Mouse (Mus musculus): Measurements from ENCODE around the gene Lamc2. TPM values are rescaled to one million over a fixed set of nuclear protein-coding genes. Genes with fewer than 3 reads are reported as not detected.
A peak's percentile ranks its signal among the peaks of the same experiment; 100 is the strongest.

Gene Lamc2
- polyA plus RNA-seq, 1 experiment from 2014 or later = 6.3 TPM

- H3K27ac ChIP-seq = no peak overlapping the region
- peaks cover 16% of the 10 kb centered on the region for H3K4me1 ChIP-seq
- H3K27me3 ChIP-seq = no peaks in the 10 kb centered on the region
- no peak overlapping the region for H3K4me3 ChIP-seq
- no peak for ATAC-seq (ENCODE audit: low FRiP score, low read depth)
- no peak overlapping the region for H3K4me2 ChIP-seq (replicated peaks)
- no peak overlapping the region for H3K9ac ChIP-seq
- H3K36me3 ChIP-seq = no peaks in the 10 kb centered on the region
- H3K9me3 ChIP-seq = no peaks in the 10 kb centered on the region
- 65% methylated on average over 8 of the region's 8 CpGs for WGBS
Measured at GRCm38 (mm10) chr1:153202195-153202594, 15.9 kb upstream of the Lamc2 start.

- no peaks in the 10 kb centered on the region for H3K36me3 ChIP-seq
- H3K27me3 ChIP-seq = no peaks in the 10 kb centered on the region
- no peak overlapping the region for H3K9ac ChIP-seq
- no peak overlapping the region for H3K4me2 ChIP-seq (replicated peaks)
- ATAC-seq (ENCODE audit: low FRiP score, low read depth) = no peak
- H3K4me3 ChIP-seq = no peak overlapping the region
- peaks cover 16% of the 10 kb centered on the region for H3K4me1 ChIP-seq
- H3K27ac ChIP-seq = peak overlapping the region; percentile 28; the same call in 1 of the 2 replicates
- no peaks in the 10 kb centered on the region for H3K9me3 ChIP-seq
- 54% methylated on average over 14 of the region's 14 CpGs for WGBS
Measured at GRCm38 (mm10) chr1:153201448-153201847, 15.2 kb upstream of the Lamc2 start.

- H3K4me1 ChIP-seq = peaks cover 17% of the 10 kb centered on the region
- no peaks in the 10 kb centered on the region for H3K27me3 ChIP-seq
- no peaks in the 10 kb centered on the region for H3K36me3 ChIP-seq
- WGBS = 87% methylated on average over 3 of the region's 3 CpGs
- no peak overlapping the region for H3K9ac ChIP-seq
- ATAC-seq (ENCODE audit: low FRiP score, low read depth) = no peak
- H3K4me3 ChIP-seq = no peak overlapping the region
- H3K4me2 ChIP-seq (replicated peaks) = no peak overlapping the region
- no peaks in the 10 kb centered on the region for H3K9me3 ChIP-seq
- H3K27ac ChIP-seq = no peak overlapping the region
Measured at GRCm38 (mm10) chr1:153197316-153197850, 11.1 kb upstream of the Lamc2 start.

DNA sequence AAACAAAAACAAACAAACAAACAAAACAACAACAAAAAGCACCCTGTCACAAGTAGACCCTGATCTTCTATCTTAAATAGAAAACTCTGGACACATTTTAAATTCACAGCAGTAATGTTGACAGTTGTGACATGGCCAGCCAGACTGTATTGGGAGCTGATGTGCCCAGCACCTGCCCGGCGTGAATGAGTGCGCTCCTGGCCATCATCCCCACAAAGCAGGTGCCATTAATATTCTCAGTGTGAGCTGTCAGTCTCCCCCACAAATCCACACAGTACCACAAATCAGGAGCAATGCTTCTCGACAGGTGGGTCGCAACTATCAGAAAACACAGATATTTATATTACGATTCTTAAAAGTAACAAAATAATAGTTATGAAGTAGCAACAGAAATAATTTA is 6.7 kb upstream of the Lamc2 start:
- peaks cover 2% of the 10 kb centered on the region for H3K27me3 ChIP-seq
- no peak overlapping the region for H3K27ac ChIP-seq
- H3K4me1 ChIP-seq = peaks cover 17% of the 10 kb centered on the region
- no peak for ATAC-seq (ENCODE audit: low FRiP score, low read depth)
- no peaks in the 10 kb centered on the region for H3K36me3 ChIP-seq
- H3K4me2 ChIP-seq (replicated peaks) = no peak overlapping the region
- no peak overlapping the region for H3K9ac ChIP-seq
- H3K4me3 ChIP-seq = no peak overlapping the region
- 87% methylated on average over 6 of the region's 6 CpGs for WGBS
- H3K9me3 ChIP-seq = no peaks in the 10 kb centered on the region

GRCm38 (mm10) chr1:153192379-153192778 is 6.1 kb upstream of the Lamc2 start:
- Histone ChIP-seq H3K4me1 (peaks cover 17% of the 10 kb centered on the region), H3K36me3 (no peaks in the 10 kb centered on the region), H3K9ac (no peak overlapping the region), H3K27me3 (peaks cover 5% of the 10 kb centered on the region), H3K27ac (peak overlapping the region; percentile 44; the same call in 1 of the 2 replicates), H3K9me3 (no peaks in the 10 kb centered on the region), H3K4me2 (replicated peaks) (peak overlapping the region; percentile 25; the same call in 1 of the 2 replicates), H3K4me3 (no peak overlapping the region)
- 72% methylated on average over 4 of the region's 4 CpGs for WGBS
- no peak for ATAC-seq (ENCODE audit: low FRiP score, low read depth)

GRCm38 (mm10) chr1:153191943-153192329 is 5.7 kb upstream of the Lamc2 start:
- 9% methylated on average over 5 of the region's 5 CpGs for WGBS
- no peaks in the 10 kb centered on the region for H3K9me3 ChIP-seq
- H3K4me1 ChIP-seq = peaks cover 17% of the 10 kb centered on the region
- no peak overlapping the region for H3K9ac ChIP-seq
- H3K27me3 ChIP-seq = peaks cover 9% of the 10 kb centered on the region
- ATAC-seq (ENCODE audit: low FRiP score, low read depth) = peak; percentile 77
- no peak overlapping the region for H3K4me3 ChIP-seq
- peak overlapping the region; percentile 25; the same call in 1 of the 2 replicates for H3K4me2 ChIP-seq (replicated peaks)
- peak overlapping the region; percentile 44; the same call in 1 of the 2 replicates for H3K27ac ChIP-seq
- H3K36me3 ChIP-seq = no peaks in the 10 kb centered on the region

GRCm38 (mm10) chr1:153191237-153191942 is 5.1 kb upstream of the Lamc2 start:
- H3K4me1 ChIP-seq = peaks cover 17% of the 10 kb centered on the region
- 61% methylated on average over 15 of the region's 15 CpGs for WGBS
- no peak overlapping the region for H3K4me3 ChIP-seq
- peak overlapping the region; percentile 39; the same call in 1 of the 2 replicates for H3K27ac ChIP-seq
- peaks cover 15% of the 10 kb centered on the region for H3K27me3 ChIP-seq
- H3K36me3 ChIP-seq = no peaks in the 10 kb centered on the region
- no peaks in the 10 kb centered on the region for H3K9me3 ChIP-seq
- peak; percentile 45; the same call in 1 of the 2 replicates for ATAC-seq (ENCODE audit: low FRiP score, low read depth)
- H3K4me2 ChIP-seq (replicated peaks) = peak overlapping the region; percentile 25; the same call in 1 of the 2 replicates
- no peak overlapping the region for H3K9ac ChIP-seq

- no peak overlapping the region for H3K9ac ChIP-seq
- H3K27me3 ChIP-seq = peaks cover 45% of the 10 kb centered on the region
- H3K4me1 ChIP-seq = peaks cover 32% of the 10 kb centered on the region
- no peak overlapping the region for H3K4me2 ChIP-seq (replicated peaks)
- H3K4me3 ChIP-seq = no peak overlapping the region
- H3K9me3 ChIP-seq = no peaks in the 10 kb centered on the region
- no peak overlapping the region for H3K27ac ChIP-seq
- WGBS = 74% methylated on average over 3 of the region's 3 CpGs
- no peak for ATAC-seq (ENCODE audit: low FRiP score, low read depth)
- no peaks in the 10 kb centered on the region for H3K36me3 ChIP-seq
Measured at GRCm38 (mm10) chr1:153188081-153188480, 1.8 kb upstream of the Lamc2 start.

DNA sequence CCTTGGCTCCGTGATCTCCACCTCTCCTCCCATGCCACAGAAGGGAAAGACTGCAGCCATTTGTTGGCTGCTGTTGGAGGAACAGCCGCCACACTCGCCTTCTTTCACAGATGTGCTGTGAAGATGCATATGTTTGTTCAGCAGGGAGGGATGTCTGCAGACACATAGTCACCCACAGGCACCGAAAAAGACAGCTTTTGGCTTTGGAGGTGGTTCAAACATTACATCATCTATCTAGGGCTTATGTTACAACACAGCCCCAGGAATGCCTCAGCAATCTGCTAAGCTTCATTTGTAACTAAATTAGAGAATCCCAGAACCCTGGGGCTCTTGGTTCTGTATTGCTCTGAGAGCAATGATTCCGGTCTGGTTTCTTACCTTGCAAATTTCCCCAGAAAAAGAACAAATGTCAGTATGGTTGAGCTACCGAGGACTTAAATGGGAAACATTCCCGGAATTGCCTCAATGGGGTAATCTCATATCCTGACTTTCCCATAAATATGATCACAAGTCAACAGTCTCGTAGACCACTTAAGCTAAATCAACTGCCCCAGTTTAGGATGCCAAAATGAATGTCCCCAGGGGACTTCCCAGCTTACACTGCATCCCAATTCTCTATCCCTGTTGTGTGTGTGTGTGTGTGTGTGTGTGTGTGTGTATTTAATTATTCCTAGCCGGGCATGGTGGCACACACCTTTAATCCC is 5.5 kb downstream of the Lamc2 start:
- Histone ChIP-seq H3K4me1 (peaks cover 18% of the 10 kb centered on the region), H3K27ac (peak overlapping the region; percentile 3; the same call in 1 of the 2 replicates), H3K9ac (no peak overlapping the region), H3K4me3 (no peak overlapping the region), H3K27me3 (peaks cover 28% of the 10 kb centered on the region), H3K36me3 (no peaks in the 10 kb centered on the region), H3K9me3 (no peaks in the 10 kb centered on the region), H3K4me2 (replicated peaks) (no peak overlapping the region)
- ATAC-seq (ENCODE audit: low FRiP score, low read depth) = peak; percentile 81; the same call in 1 of the 2 replicates
- 40% methylated on average over 9 of the region's 9 CpGs for WGBS

DNA sequence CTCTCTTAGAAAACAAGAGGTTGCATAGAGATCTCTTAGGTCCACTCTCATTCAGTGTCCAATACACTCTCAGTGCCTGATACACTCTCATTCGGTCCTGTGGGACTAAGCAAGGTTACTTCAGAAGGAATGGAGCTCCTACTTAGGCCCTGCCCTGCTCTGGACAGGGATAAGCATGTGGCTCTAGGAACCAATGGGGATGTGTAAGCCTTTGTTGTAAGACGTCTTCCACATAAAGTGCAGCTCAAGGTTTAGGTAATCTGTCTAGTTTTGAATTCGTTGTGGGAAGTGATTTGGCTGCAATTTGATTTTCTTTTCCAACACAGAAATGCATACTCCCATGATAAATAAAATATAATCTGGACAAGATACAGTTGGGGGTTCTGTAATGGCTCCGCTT is 6.1 kb downstream of the Lamc2 start:
- Histone ChIP-seq H3K9ac (no peak overlapping the region), H3K27me3 (peaks cover 22% of the 10 kb centered on the region), H3K27ac (peak overlapping the region; percentile 3; the same call in 1 of the 2 replicates), H3K4me2 (replicated peaks) (no peak overlapping the region), H3K9me3 (no peaks in the 10 kb centered on the region), H3K4me1 (peaks cover 12% of the 10 kb centered on the region), H3K36me3 (no peaks in the 10 kb centered on the region), H3K4me3 (no peak overlapping the region)
- ATAC-seq (ENCODE audit: low FRiP score, low read depth) = no peak
- WGBS = 80% methylated on average over 4 of the region's 4 CpGs

DNA sequence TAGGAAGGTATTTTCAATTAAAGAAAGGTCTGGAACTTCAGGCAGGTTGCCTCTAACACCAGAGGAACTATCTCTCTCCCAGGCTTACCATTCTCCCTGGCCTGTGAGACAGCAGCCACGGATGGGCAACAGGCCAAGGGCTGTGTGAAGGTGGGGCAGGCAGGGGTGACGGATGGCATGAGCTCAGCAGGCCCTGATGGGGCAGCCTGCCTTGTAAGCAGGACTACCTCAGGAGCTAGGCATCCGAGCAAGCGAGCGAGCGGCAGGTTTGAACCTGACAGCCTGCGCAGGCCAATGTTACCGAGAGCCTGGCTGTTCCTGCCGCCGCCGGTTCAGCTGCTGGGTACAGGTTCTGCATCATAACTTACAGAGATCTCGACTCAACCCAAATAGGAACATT is 11.4 kb downstream of the Lamc2 start:
- Histone ChIP-seq H3K9me3 (no peaks in the 10 kb centered on the region), H3K4me1 (peaks cover 22% of the 10 kb centered on the region), H3K27me3 (no peaks in the 10 kb centered on the region), H3K4me2 (replicated peaks) (no peak overlapping the region), H3K4me3 (no peak overlapping the region), H3K9ac (no peak overlapping the region), H3K36me3 (no peaks in the 10 kb centered on the region), H3K27ac (no peak overlapping the region)
- WGBS = 49% methylated on average over 12 of the region's 12 CpGs
- no peak for ATAC-seq (ENCODE audit: low FRiP score, low read depth)

DNA sequence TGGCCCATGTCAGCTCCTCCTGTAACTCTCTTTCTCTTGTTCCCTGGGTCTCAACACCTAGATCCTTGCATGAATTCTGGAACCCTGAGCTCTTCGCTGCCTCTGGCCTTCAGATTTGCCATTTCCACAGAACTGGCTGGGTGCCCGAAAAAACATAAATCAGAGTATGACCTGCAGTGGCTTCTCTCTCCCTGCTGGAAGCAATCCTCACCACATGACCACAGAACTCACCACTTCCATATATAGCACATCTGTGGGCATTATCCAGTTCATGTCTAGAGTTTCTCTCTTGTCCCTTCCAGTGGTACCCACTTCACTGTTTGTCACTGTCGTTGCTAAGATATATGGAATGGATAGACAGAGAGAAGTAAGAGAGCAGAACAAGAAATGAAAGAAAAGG is 13.0 kb downstream of the Lamc2 start:
- Histone ChIP-seq H3K4me1 (peaks cover 22% of the 10 kb centered on the region), H3K4me2 (replicated peaks) (no peak overlapping the region), H3K4me3 (no peak overlapping the region), H3K27ac (peak overlapping the region; percentile 8; the same call in 1 of the 2 replicates), H3K36me3 (no peaks in the 10 kb centered on the region), H3K9ac (no peak overlapping the region), H3K27me3 (no peaks in the 10 kb centered on the region), H3K9me3 (no peaks in the 10 kb centered on the region)
- WGBS = 72% methylated on average over 3 of the region's 3 CpGs
- 0 out of 2 replicates have a peak, but pooled peaks have one; percentile 24 for ATAC-seq (ENCODE audit: low FRiP score, low read depth)

Measured in limb, embryonic 13.5 days (tissue).